Mouse (Mus musculus): ENCODE measurements at regions not wholly inside any gene's neighbourhood (a gene's known extent, or its start where the extent isn't known, plus 50 kb on each side); places are given as distances from the start of the nearest gene placed in this dataset.

DNA sequence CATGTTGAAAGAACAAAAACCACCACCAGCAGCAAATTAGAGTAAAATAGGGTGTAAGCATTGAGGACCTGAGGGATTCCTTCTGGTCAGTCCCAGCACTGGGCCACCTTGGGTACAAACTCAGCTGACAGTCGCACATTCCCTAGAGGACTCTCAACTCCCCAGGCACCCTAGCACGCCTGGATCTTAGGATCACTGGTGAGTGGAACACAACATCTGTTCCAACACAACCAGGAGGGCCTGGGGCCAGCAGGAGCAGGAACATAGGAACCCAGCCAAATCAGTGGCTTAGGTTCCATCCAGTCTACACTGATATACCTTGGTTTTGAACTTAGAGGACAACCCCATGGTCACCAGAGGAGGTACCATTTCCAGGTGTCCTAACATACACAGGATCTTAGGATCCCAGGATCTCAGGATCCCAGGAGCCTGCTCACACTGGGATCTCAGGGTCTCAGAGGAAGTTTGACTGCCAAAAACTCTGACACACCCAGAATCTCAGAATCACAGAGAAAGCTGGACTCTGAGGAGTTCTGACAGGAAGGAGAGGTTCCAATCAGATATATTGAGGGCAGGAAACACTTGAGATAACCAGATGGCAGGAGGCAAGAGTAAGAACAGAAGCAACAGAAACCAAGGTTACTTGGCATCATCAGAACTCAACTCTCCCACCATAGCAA lies 171.7 kb upstream of the Marcks start:
- TF ChIP-seq EP300 (IDR thresholded peaks at IDR 0.05; ENCODE audit: insufficient read depth, low read depth, low read length) (no peak), POLR2A (IDR thresholded peaks at IDR 0.05; ENCODE audit: insufficient read depth, low read length) (no peak)

Measured in ES-Bruce4 (cell line).